Mouse (Mus musculus) T-helper 2 cell (primary cell): ENCODE data around the gene 1700061G19Rik.
"Not testable (repeated sequence)": the region's sequence is repeated elsewhere in the genome, so short reads cannot be mapped to it uniquely, and the experiment has no call there.

Source experiments
- in situ Hi-C: fragments of 300-600 bp; cut with MboI, MseI; formaldehyde crosslinking; loops from one replicate; pipeline ENCODE4 v1.15.1; 2025; ENCODE audit warnings: high pct_unique_total_duplicates

The 1700061G19Rik gene

GRCm38 (mm10) chr17:56871767-56872166 is 3.5 kb upstream of the 1700061G19Rik start:
- in situ Hi-C loops = no loop called here

GRCm38 (mm10) chr17:56872512-56872911 is 2.8 kb upstream of the 1700061G19Rik start:
- in situ Hi-C loops = no loop called here

- in situ Hi-C loops = no loop called here
Observed at GRCm38 (mm10) chr17:56874237-56874636, 1.0 kb upstream of the 1700061G19Rik start, which contains the start of gene Acsbg2. Gene Acsbg2 (minus strand): TSS chr17:56874447.

DNA sequence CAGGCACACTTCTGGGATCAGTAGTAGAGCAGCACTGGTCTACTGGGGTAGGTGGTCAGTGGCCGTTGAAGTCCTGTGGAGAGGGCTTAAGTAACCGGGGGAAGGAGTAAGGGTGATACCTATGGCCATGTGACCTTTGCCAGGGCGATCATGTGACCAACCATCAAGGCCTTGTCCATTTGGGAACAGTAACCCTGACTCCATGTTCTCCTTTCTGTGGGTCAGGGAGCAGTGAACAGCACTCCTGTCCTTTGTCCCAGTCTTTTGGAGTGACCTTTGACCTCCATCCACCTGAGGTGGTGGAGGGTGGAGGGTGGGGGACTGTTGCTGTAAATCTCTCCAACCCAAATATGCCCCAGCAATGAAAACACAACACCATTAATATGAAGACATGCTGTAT is 1.2 kb downstream of the 1700061G19Rik start:
- in situ Hi-C loops = loop anchor here (5.0 kb wide), 1 partner anchor 69 kb away; no protein-coding TSS in a partner anchor

GRCm38 (mm10) chr17:56876981-56877380 is 1.7 kb downstream of the 1700061G19Rik start:
- in situ Hi-C loops = loop anchor here (5.0 kb wide), 1 partner anchor 70 kb away; no protein-coding TSS in a partner anchor

DNA sequence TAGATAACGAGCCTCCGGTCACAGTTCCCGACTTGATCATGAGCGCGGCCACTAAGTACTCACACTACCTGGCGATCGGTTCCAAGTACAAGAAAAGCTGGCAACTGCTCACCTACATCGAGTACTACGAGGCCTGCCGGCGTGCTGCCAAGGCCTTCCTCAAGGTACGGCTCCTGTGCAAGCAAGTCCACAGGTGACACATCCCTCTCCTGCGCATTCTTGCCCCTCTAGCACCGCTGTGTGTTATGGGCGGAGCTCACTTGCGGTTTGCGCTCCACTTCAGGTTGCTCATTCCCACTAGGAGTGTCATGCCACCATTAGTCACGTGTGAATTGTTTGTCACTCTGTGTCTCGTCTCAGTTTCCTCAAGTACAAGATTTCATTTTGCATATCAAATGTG is 2.1 kb downstream of the 1700061G19Rik start:
- in situ Hi-C loops = loop anchor here (5.0 kb wide), 1 partner anchor 70 kb away; no protein-coding TSS in a partner anchor

DNA sequence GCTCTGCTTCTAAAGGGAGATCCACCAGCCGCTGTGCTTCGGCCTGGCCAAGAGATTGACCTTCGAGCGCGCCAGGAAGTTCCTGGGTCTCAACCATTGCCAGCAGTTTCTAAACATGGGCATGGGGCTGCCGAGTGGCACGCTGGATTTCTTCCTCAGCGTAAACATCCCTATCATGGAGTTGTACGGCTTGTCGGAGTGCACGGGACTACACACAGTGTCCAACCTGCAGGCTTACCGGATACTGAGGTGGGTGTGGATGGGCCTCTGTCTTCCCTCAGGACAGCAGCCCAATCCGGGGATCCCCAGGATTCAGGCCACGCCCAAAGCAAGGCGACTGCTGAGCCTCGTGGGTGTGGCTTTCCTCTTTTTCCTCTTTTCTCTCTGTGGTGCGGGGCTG is 8.3 kb downstream of the 1700061G19Rik start:
- in situ Hi-C loops = no loop called here

GRCm38 (mm10) chr17:56884331-56884730 is 9.1 kb downstream of the 1700061G19Rik start:
- in situ Hi-C loops = no loop called here

- in situ Hi-C loops = no loop called here
Observed at GRCm38 (mm10) chr17:56884809-56885208, 9.5 kb downstream of the 1700061G19Rik start.

DNA sequence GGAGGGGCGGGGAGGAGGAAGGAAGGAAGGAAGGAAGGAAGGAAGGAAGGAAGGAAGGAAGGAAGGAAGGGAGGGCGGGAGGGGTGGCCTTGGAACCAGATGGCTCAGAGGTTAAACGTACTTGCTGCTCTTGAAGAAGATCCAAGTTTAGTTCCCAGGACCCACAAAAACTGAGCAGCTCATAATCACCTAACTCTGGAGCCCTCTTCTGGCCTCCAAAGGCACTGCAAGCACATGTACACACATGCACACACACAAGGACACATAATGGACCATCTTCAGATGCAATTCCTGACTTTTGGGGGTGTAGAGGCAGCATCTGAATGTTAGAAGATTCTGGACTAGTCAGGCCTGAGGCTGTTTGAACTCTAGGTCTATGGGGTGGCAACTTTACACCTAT is 12.8 kb downstream of the 1700061G19Rik start:
- in situ Hi-C loops = no loop called here

DNA sequence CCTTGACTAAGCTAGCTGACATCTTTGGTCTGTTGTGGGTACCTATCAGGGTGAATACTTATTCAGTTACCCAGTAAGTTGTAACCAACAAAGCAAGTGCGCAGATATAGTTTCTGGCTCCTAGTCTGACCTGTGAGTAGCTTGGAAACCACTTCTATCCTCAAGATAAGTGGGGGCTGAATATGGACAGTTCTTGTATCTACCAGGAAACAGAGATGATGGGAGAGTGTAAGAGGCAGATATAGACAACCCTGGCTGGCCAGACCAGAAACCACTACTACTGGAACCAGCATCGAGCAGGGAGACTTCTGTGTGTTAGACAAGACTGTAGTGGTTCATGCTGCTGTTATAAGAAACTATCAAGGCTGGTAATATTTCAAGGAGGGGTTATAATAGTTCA is 14.7 kb downstream of the 1700061G19Rik start:
- in situ Hi-C loops = no loop called here

GRCm38 (mm10) chr17:56895368-56895918 is 20.2 kb downstream of the 1700061G19Rik start:
- in situ Hi-C loops = no loop called here

DNA sequence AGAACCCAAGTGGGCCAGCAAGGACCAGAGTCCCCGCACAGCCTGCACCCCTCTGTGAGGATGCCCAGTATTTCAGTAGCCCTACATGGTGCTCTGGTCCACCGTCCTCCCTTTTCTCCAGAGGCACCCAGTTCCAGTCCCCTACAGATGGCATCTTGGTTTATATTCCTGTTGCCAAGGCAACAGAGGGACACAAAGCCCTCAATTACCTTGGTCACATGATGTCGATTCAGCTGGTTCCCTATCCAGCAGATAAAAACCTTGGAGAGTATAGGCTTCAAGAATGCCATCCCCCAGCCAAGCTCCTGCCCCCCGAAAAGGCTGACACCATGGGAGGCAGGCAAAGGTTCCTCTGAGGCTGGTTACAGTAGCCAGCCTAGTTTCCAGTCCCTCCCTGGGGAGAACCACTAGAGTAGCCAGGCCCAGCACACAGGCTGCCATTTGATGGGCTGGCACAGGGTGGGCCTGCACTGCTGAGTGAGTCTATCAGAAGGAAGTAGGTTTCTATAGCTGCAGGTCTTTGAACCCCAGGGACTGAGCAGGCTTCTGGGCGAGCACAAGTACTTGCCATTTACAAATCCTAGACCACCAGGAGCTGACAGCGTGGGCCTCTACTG is 21.3 kb downstream of the 1700061G19Rik start:
- in situ Hi-C loops = no loop called here

GRCm38 (mm10) chr17:56897630-56898195 is 22.4 kb downstream of the 1700061G19Rik start:
- in situ Hi-C loops = no loop called here

- in situ Hi-C loops = no loop called here
Observed at GRCm38 (mm10) chr17:56902698-56903097, 27.4 kb downstream of the 1700061G19Rik start.

DNA sequence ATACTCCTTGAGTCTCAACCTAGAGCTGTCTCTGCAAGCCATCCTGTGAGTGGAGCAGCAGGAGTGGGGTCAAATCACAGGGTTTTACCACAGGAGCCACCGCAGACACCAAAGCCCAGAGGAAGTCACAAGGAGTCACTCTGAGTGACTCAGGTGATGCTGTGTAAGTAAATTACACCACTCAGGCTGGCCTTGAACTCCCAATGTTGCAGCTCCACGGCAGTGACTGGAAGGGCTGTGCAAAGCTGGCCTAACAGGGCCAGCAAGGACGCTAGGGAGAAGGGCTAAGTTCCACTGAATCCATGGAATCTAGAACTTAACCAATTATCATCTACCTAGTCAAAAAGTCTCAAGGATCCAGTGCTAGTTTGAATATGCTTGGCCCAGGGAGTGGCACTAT is 30.9 kb downstream of the 1700061G19Rik start:
- in situ Hi-C loops = no loop called here

DNA sequence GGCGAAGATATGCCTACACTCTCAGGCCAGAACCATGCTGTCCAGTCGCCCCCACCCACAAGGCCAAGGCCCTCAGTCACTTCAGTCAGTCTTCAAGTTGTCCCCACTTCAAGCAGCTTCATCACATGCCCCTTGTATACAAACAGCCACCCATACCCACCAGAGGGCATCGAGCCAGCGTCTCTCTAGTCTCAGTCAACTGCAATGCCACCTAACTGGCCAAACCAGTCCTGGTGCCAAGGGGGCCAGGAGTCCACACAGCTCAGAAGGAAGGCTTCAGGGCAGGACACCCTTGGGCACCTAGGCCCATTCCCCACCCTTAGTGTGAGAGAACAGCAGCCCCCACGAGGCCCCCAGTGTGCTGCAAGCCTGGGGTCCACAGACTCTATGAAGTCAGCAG is 31.8 kb downstream of the 1700061G19Rik start:
- in situ Hi-C loops = no loop called here

GRCm38 (mm10) chr17:56907887-56908286 is 32.6 kb downstream of the 1700061G19Rik start:
- in situ Hi-C loops = no loop called here

GRCm38 (mm10) chr17:56909764-56910163 is 34.5 kb downstream of the 1700061G19Rik start:
- in situ Hi-C loops = not testable (repeated sequence)

GRCm38 (mm10) chr17:56913023-56913422 is 37.7 kb downstream of the 1700061G19Rik start:
- in situ Hi-C loops = no loop called here

DNA sequence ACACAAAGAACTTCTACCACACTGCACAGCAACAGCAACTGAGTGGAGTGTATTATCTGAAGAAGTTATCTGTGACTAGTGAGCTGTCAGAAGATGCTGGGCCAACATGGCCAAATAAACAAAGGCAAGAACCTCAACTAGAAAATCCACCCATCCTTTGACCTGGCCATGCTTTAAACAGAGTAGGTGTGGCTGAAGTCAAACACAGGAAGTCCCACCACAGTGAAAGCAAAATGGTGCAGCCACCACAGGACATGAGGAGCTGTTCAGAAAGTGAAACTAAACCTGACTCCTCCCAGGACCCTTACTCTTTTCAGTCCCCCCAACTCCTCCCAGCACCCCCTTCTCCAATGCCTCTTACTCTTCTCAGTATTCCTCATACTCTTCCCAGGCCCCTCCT is 38.2 kb downstream of the 1700061G19Rik start:
- in situ Hi-C loops = no loop called here

DNA sequence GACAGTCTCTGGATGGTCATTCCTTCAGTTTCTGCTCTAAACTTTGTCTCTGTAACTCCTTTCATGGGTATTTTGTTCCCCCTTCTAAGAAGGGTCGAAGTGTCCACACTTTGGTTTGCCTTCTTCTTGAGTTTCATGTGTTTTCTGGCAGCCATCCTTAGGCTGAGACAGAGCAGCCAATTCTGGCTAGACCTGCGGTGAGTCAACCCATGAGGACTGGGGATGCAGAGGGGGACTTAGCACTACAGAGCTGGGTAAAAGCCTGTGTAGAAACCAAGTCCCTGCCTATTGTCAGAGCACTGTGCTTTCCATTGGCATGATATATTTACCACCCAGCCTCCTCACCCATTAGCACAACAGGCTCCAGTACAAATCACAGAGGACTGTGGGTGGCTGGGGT is 41.9 kb downstream of the 1700061G19Rik start:
- in situ Hi-C loops = no loop called here

DNA sequence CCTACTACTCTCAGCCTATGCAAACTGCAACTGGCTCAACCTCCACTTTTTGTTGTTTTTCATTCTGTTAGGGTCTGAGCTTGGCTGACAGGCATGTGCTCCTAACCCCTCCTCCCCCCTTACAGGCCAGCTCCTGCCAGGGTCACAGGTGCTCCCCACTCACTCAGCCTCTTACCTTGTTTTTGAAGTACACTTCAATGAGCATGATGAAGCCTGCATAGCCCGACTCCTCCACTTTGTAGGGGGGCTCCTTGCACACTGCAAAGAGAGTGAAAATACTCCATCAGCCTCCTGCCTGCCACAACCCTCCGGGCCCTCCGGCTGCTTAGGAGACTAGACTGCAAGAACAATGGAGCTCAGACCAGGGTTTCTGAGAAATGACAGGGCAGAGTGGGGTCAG is 44.4 kb downstream of the 1700061G19Rik start:
- in situ Hi-C loops = loop anchor here (5.0 kb wide), 1 partner anchor 82 kb away; no protein-coding TSS in a partner anchor
